11 mouse cellular contexts compared by ENCODE assay signal in genomic region chr15:13859193-13859592, GRCm38 (mm10).
DNase-seq lines count a peak whose midpoint lies in the region; ATAC-seq and TF ChIP-seq lines count a peak whose summit lies in the region.
"Had no signal": no experiment of that assay in that cellular context is flagged by ENCODE, and none has a peak within 500 bp of the region (broad histone marks: within the 10 kb centered on the region; RNA-seq: fewer than 3 reads in every experiment).

No protein-coding gene starts in this region.

- H3K27ac ChIP-seq in forebrain, embryonic 12.5 days: no peak overlapping the region
- H3K27ac ChIP-seq in forebrain, embryonic 15.5 days (replicated peaks): no peak overlapping the region
- no peak overlapping the region for H3K27ac ChIP-seq in left cerebral cortex, adult 2 months

- no peaks in the 10 kb centered on the region for H3K9me3 ChIP-seq in forebrain, embryonic 12.5 days
- H3K9me3 ChIP-seq in forebrain, embryonic 15.5 days: no peaks in the 10 kb centered on the region
- H3K9me3 ChIP-seq in E14TG2a.4 (ENCODE audit: low read length): no peaks in the 10 kb centered on the region

- intact Hi-C loops in left cerebral cortex, adult 2 months (cut with DNase I): loop anchor here (5.0 kb wide), 2 partner anchors 677 to 772 kb away; no protein-coding TSS in a partner anchor

- peak; percentile 64 for TF ChIP-seq CTCF in left cerebral cortex, adult 2 months (IDR thresholded peaks at IDR 0.05)
- TF ChIP-seq CTCF in E14TG2a.4 (conservative IDR thresholded peaks at IDR 0.05; ENCODE audit: low read length): peak; percentile 44

- 94% methylated on average over 1 of the region's 1 CpGs for WGBS in forebrain, embryonic 12.5 days
- WGBS in forebrain, embryonic 15.5 days: 92% methylated on average over 1 of the region's 1 CpGs

- no peaks in the 10 kb centered on the region for H3K36me3 ChIP-seq in forebrain, embryonic 12.5 days (replicated peaks)
- no peaks in the 10 kb centered on the region for H3K36me3 ChIP-seq in forebrain, embryonic 15.5 days
- no peaks in the 10 kb centered on the region for H3K36me3 ChIP-seq in E14TG2a.4 (ENCODE audit: insufficient read depth, low read length)

- H3K27me3 ChIP-seq in forebrain, embryonic 12.5 days: no peaks in the 10 kb centered on the region
- H3K27me3 ChIP-seq in forebrain, embryonic 15.5 days: no peaks in the 10 kb centered on the region
- no peaks in the 10 kb centered on the region for H3K27me3 ChIP-seq in E14TG2a.4 (ENCODE audit: insufficient read depth, low read length)

- H3K4me3 ChIP-seq in forebrain, embryonic 12.5 days (replicated peaks): no peak overlapping the region
- H3K4me3 ChIP-seq in forebrain, embryonic 15.5 days: no peak overlapping the region
- no peak overlapping the region for H3K4me3 ChIP-seq in left cerebral cortex, adult 2 months
- H3K4me3 ChIP-seq in E14TG2a.4 (replicated peaks; ENCODE audit: low read length): no peak overlapping the region

- ATAC-seq in forebrain, embryonic 12.5 days (ENCODE audit: low FRiP score): 0 out of 2 replicates have a peak, but pooled peaks have one; percentile 36
- no peak for ATAC-seq in forebrain, embryonic 15.5 days (replicated peaks)

- H3K9ac ChIP-seq in forebrain, embryonic 12.5 days: no peak overlapping the region
- H3K9ac ChIP-seq in forebrain, embryonic 15.5 days (replicated peaks): no peak overlapping the region

- no peaks in the 10 kb centered on the region; the same call in 1 of the 2 replicates for H3K4me1 ChIP-seq in forebrain, embryonic 12.5 days
- no peaks in the 10 kb centered on the region for H3K4me1 ChIP-seq in forebrain, embryonic 15.5 days
- no peaks in the 10 kb centered on the region for H3K4me1 ChIP-seq in E14TG2a.4 (replicated peaks; ENCODE audit: low read depth, low read length)

- no peak overlapping the region for H3K4me2 ChIP-seq in forebrain, embryonic 12.5 days
- no peak overlapping the region for H3K4me2 ChIP-seq in forebrain, embryonic 15.5 days (replicated peaks)

- no peak for DNase-seq in left cerebral cortex, adult 2 months (ENCODE audit: extremely low spot score in 1 of 2, low spot score in 2 of 2)
- no peak for DNase-seq in left cerebral cortex, adult 9 months (ENCODE audit: low spot score in 2 of 2)
- peak; percentile 23 for DNase-seq in embryo, embryonic 11 days
- no peak for DNase-seq in spleen, postnatal 14 days (ENCODE audit: low spot score in 2 of 2)
- DNase-seq in c-Kit-positive CD71-positive TER-119-positive erythroid progenitor cells, embryonic 14.5 days (ENCODE audit: low spot score): no peak
- DNase-seq: cerebellum, adult 11 months; right cerebral cortex, postnatal 4 days; thymus, adult 2 months had no signal
